Mouse (Mus musculus): ENCODE data around the gene Tmem89. TPM values are rescaled to one million over a fixed set of nuclear protein-coding genes. Genes with fewer than 3 reads are reported as not detected.

The Tmem89 gene
- total RNA-seq, 2 experiments from 2014 or later = 0.41 TPM; not detected in 1

Other genes with a start within 250 kb of the Tmem89 start
- gene Prkar2a, start 225.3 kb upstream of the Tmem89 start, total RNA-seq (2021) = 10 to 100 TPM; 74.3 to 75.9 TPM
- 10 to 100 TPM; 30.7 to 31.8 TPM for gene Ip6k2, start 130.8 kb upstream of the Tmem89 start, total RNA-seq (2021)
- 10 to 100 TPM in 1 of 2 experiments, 1 to 10 TPM in 1; 9.9 to 11.4 TPM for gene Nckipsd, start 106.3 kb upstream of the Tmem89 start, total RNA-seq (2021)
- gene Celsr3, start 88.3 kb upstream of the Tmem89 start, total RNA-seq (2021) = under 1 TPM; 0.12 TPM
- 10 to 100 TPM; 27.0 TPM for gene Slc26a6, start 61.3 kb upstream of the Tmem89 start, total RNA-seq (2021)
- gene Uqcrc1, start 22.0 kb downstream of the Tmem89 start, total RNA-seq (2021) = 1,000 to 10,000 TPM; 2,254 to 2,272 TPM
- 1 to 10 TPM in 1 of 2 experiments, under 1 TPM in 1; 0.33 to 1.1 TPM for gene Col7a1, start 39.0 kb downstream of the Tmem89 start, total RNA-seq (2021)
- under 1 TPM in 1 of 2 experiments, not detected in 1; 0.20 TPM for gene Ucn2, start 71.4 kb downstream of the Tmem89 start, total RNA-seq (2021)
- gene Pfkfb4, start 77.2 kb downstream of the Tmem89 start, total RNA-seq (2021) = 1 to 10 TPM; 1.9 to 3.2 TPM
- gene Shisa5, start 123.9 kb downstream of the Tmem89 start, total RNA-seq (2021) = 10 to 100 TPM; 49.5 to 50.0 TPM
- gene Trex1, start 145.1 kb downstream of the Tmem89 start, total RNA-seq (2021) = 10 to 100 TPM; 10.4 to 10.6 TPM
- gene Atrip, start 159.5 kb downstream of the Tmem89 start, total RNA-seq (2021) = 10 to 100 TPM in 1 of 2 experiments, 1 to 10 TPM in 1; 8.4 to 10.3 TPM
- 10 to 100 TPM; 10.4 to 11.1 TPM for gene Ccdc51, start 167.9 kb downstream of the Tmem89 start, total RNA-seq (2021)
- 100 to 1,000 TPM; 220 to 279 TPM for gene Tma7, start 168.0 kb downstream of the Tmem89 start, total RNA-seq (2021)
- 10 to 100 TPM; 16.3 to 20.0 TPM for gene Plxnb1, start 180.8 kb downstream of the Tmem89 start, total RNA-seq (2021)
- not detected for gene Fbxw21, start 247.4 kb downstream of the Tmem89 start, total RNA-seq (2021)

Data from heart, postnatal 14 days (tissue).